Mouse (Mus musculus) ES-Bruce4 (cell line): ENCODE data around the gene Myo1b.

Experiments
- CTCF ChIP-seq: IDR thresholded peaks from one replicate; pipeline ENCODE4 v1.8.1; 2011; ENCODE audit warnings: low read depth, low read length
- POLR2A ChIP-seq: IDR thresholded peaks from one replicate; pipeline ENCODE4 v1.8.1; 2011; ENCODE audit warnings: low read length; ENCODE audit not compliant: insufficient read depth

GRCm38 (mm10) chr1:51895961-51896360, 19.9 kb downstream of the Myo1b start:
- TF ChIP-seq POLR2A (no peak), CTCF (no peak)
